ENCODE assay signal across 15 mouse cellular contexts in the genomic region with DNA sequence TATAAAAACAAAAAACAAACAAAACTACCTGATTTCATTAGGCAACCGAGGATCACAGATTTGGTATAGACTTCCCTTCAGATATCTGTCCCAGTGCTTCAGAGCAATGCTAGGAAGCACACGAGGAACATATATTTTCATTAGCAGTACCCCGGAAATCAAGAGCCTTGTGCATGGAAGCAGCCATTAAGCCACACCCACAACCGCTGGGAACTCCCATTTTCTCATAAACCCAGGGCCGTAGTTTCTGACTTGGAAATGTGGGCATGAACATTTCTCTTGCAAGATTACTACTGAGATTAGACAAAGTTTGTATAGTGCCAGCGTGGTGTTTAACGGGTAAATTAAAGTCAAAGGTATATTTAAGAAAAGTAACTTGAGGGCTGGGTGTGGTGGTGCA. TPM values are rescaled to one million over a fixed set of nuclear protein-coding genes. Genes with fewer than 3 reads are reported as not detected.
A peak's percentile ranks its signal among the peaks of the same experiment; 100 is the strongest.
DNase-seq lines count a peak whose midpoint lies in the region; ATAC-seq lines count a peak whose summit lies in the region.
"Had no signal": no experiment of that assay in that cellular context is flagged by ENCODE, and none has a peak within 500 bp of the region (broad histone marks: within the 10 kb centered on the region; RNA-seq: fewer than 3 reads in every experiment).

No protein-coding gene starts in this region.

- no peak overlapping the region for H3K4me3 ChIP-seq in forebrain, embryonic 15.5 days
- no peak overlapping the region for H3K4me3 ChIP-seq in forebrain, embryonic 16.5 days (replicated peaks; ENCODE audit: low read length)
- H3K4me3 ChIP-seq in midbrain, embryonic 13.5 days (replicated peaks) = peak overlapping the region; percentile 68; the same call in 1 of the 2 replicates
- no peak overlapping the region for H3K4me3 ChIP-seq in midbrain, embryonic 15.5 days
- H3K4me3 ChIP-seq in embryonic facial prominence, embryonic 10.5 days = peak overlapping the region; percentile 94
- H3K4me3 ChIP-seq in liver, embryonic 16.5 days (ENCODE audit: low read depth, low read length) = no peak overlapping the region

- peaks cover 29% of the 10 kb centered on the region for H3K4me1 ChIP-seq in forebrain, embryonic 15.5 days
- peaks cover 18% of the 10 kb centered on the region for H3K4me1 ChIP-seq in forebrain, embryonic 16.5 days (replicated peaks; ENCODE audit: control insufficient read depth, insufficient read depth, low read length)
- peaks cover 31% of the 10 kb centered on the region for H3K4me1 ChIP-seq in midbrain, embryonic 13.5 days (replicated peaks)
- H3K4me1 ChIP-seq in midbrain, embryonic 15.5 days = peaks cover 25% of the 10 kb centered on the region
- peaks cover 25% of the 10 kb centered on the region for H3K4me1 ChIP-seq in embryonic facial prominence, embryonic 10.5 days
- peaks cover 24% of the 10 kb centered on the region for H3K4me1 ChIP-seq in liver, embryonic 16.5 days (ENCODE audit: control insufficient read depth, low read depth, low read length)

- ATAC-seq in forebrain, embryonic 15.5 days (replicated peaks) = no peak
- no peak for ATAC-seq in forebrain, embryonic 16.5 days
- ATAC-seq in midbrain, embryonic 13.5 days = no peak
- no peak for ATAC-seq in midbrain, embryonic 15.5 days (replicated peaks)
- ATAC-seq in liver, embryonic 16.5 days (ENCODE audit: low read depth) = no peak

- no peaks in the 10 kb centered on the region for H3K9me3 ChIP-seq in forebrain, embryonic 15.5 days
- H3K9me3 ChIP-seq in forebrain, embryonic 16.5 days (ENCODE audit: control insufficient read depth, low read length) = no peaks in the 10 kb centered on the region
- no peaks in the 10 kb centered on the region for H3K9me3 ChIP-seq in midbrain, embryonic 13.5 days
- no peaks in the 10 kb centered on the region for H3K9me3 ChIP-seq in midbrain, embryonic 15.5 days
- H3K9me3 ChIP-seq in embryonic facial prominence, embryonic 10.5 days = no peaks in the 10 kb centered on the region
- H3K9me3 ChIP-seq in liver, embryonic 16.5 days (replicated peaks; ENCODE audit: control insufficient read depth, low read length) = no peaks in the 10 kb centered on the region
- H3K9me3 ChIP-seq: heart, embryonic 10.5 days; neural tube, embryonic 12.5 days had no signal

- peaks cover 10% of the 10 kb centered on the region; the same call in 1 of the 2 replicates for H3K36me3 ChIP-seq in forebrain, embryonic 15.5 days
- H3K36me3 ChIP-seq in forebrain, embryonic 16.5 days (ENCODE audit: control insufficient read depth, insufficient read depth) = peaks cover 6% of the 10 kb centered on the region
- H3K36me3 ChIP-seq in midbrain, embryonic 13.5 days = peaks cover 19% of the 10 kb centered on the region
- 0 out of 2 replicates have a peak, but pooled peaks cover 5% of the 10 kb centered on the region for H3K36me3 ChIP-seq in midbrain, embryonic 15.5 days (replicated peaks)
- peaks cover 46% of the 10 kb centered on the region for H3K36me3 ChIP-seq in embryonic facial prominence, embryonic 10.5 days (replicated peaks)
- H3K36me3 ChIP-seq in liver, embryonic 16.5 days (ENCODE audit: control insufficient read depth, insufficient read depth) = peaks cover 4% of the 10 kb centered on the region

- no peak overlapping the region for H3K9ac ChIP-seq in forebrain, embryonic 15.5 days (replicated peaks)
- H3K9ac ChIP-seq in forebrain, embryonic 16.5 days (replicated peaks; ENCODE audit: low read depth, low read length) = no peak overlapping the region
- H3K9ac ChIP-seq in midbrain, embryonic 13.5 days (replicated peaks) = no peak overlapping the region
- no peak overlapping the region for H3K9ac ChIP-seq in midbrain, embryonic 15.5 days
- H3K9ac ChIP-seq in liver, embryonic 16.5 days (ENCODE audit: low read depth, low read length) = no peak overlapping the region

- no peaks in the 10 kb centered on the region for H3K27me3 ChIP-seq in forebrain, embryonic 15.5 days
- no peaks in the 10 kb centered on the region for H3K27me3 ChIP-seq in forebrain, embryonic 16.5 days (replicated peaks; ENCODE audit: control insufficient read depth, insufficient read depth, low read length)
- no peaks in the 10 kb centered on the region for H3K27me3 ChIP-seq in midbrain, embryonic 13.5 days
- no peaks in the 10 kb centered on the region for H3K27me3 ChIP-seq in midbrain, embryonic 15.5 days (replicated peaks)
- no peaks in the 10 kb centered on the region for H3K27me3 ChIP-seq in embryonic facial prominence, embryonic 10.5 days (replicated peaks; ENCODE audit: low read depth, poor library complexity, severe bottlenecking)
- H3K27me3 ChIP-seq in liver, embryonic 16.5 days (ENCODE audit: control insufficient read depth, insufficient read depth, low read depth, low read length) = no peaks in the 10 kb centered on the region
- H3K27me3 ChIP-seq: neural tube, embryonic 12.5 days had no signal

- WGBS in forebrain, embryonic 15.5 days = 94% methylated on average over 7 of the region's 7 CpGs
- WGBS in forebrain, embryonic 16.5 days = 92% methylated on average over 7 of the region's 7 CpGs
- 95% methylated on average over 7 of the region's 7 CpGs for WGBS in midbrain, embryonic 13.5 days
- 95% methylated on average over 7 of the region's 7 CpGs for WGBS in midbrain, embryonic 15.5 days
- 94% methylated on average over 7 of the region's 7 CpGs for WGBS in embryonic facial prominence, embryonic 10.5 days
- WGBS in liver, embryonic 16.5 days (ENCODE audit: insufficient replicate concordance) = 73% methylated on average over 7 of the region's 7 CpGs

- 0 out of 2 replicates have a peak overlapping the region, but pooled peaks have one; percentile 90 for H3K4me2 ChIP-seq in forebrain, embryonic 15.5 days (replicated peaks)
- H3K4me2 ChIP-seq in forebrain, embryonic 16.5 days (ENCODE audit: low read length) = no peak overlapping the region
- 0 out of 2 replicates have a peak overlapping the region, but pooled peaks have one; percentile 89 for H3K4me2 ChIP-seq in midbrain, embryonic 13.5 days (replicated peaks)
- no peak overlapping the region for H3K4me2 ChIP-seq in midbrain, embryonic 15.5 days
- peak overlapping the region; percentile 98; the same call in 1 of the 2 replicates for H3K4me2 ChIP-seq in liver, embryonic 16.5 days (ENCODE audit: low read depth, low read length)

- DNase-seq in embryonic facial prominence, embryonic 10.5 days (ENCODE audit: low spot score) = no peak
- DNase-seq in ovary, postnatal 10 days (ENCODE audit: low spot score) = no peak
- no peak for DNase-seq in right cerebral cortex, postnatal 25 days
- DNase-seq: adrenal gland, postnatal 14 days; kidney, adult 8-10 months; right cerebral cortex, adult 18-20 months; thymus, postnatal 36 days had no signal

- H3K27ac ChIP-seq in forebrain, embryonic 15.5 days (replicated peaks) = no peak overlapping the region
- no peak overlapping the region for H3K27ac ChIP-seq in forebrain, embryonic 16.5 days (ENCODE audit: low read length)
- no peak overlapping the region for H3K27ac ChIP-seq in midbrain, embryonic 13.5 days
- no peak overlapping the region for H3K27ac ChIP-seq in midbrain, embryonic 15.5 days
- no peak overlapping the region for H3K27ac ChIP-seq in embryonic facial prominence, embryonic 10.5 days (replicated peaks)
- no peak overlapping the region for H3K27ac ChIP-seq in liver, embryonic 16.5 days (ENCODE audit: low read length)
- H3K27ac ChIP-seq: neural tube, embryonic 12.5 days had no signal

RNA-seq across cellular contexts. Expression of a gene that starts 1.6 kb away (rescaled TPM):
- polyA plus RNA-seq in forebrain, embryonic 15.5 days (2015; fragmentation: Nextera tagmentation; extraction: Ambion mirVana) = 178 and 179 TPM in 2 replicates
- polyA plus RNA-seq in forebrain, embryonic 16.5 days (2015; fragmentation: Nextera tagmentation; extraction: Ambion mirVana) = 171 and 181 TPM in 2 replicates
- 169 and 171 TPM in 2 replicates for polyA plus RNA-seq in midbrain, embryonic 13.5 days (2015; fragmentation: Nextera tagmentation; extraction: Ambion mirVana)
- polyA plus RNA-seq in midbrain, embryonic 15.5 days (2015; fragmentation: Nextera tagmentation; extraction: Ambion mirVana) = 157 TPM in 2 replicates
- polyA plus RNA-seq in embryonic facial prominence, embryonic 10.5 days (2016; fragmentation: Nextera tagmentation; extraction: Ambion mirVana) = 274 and 284 TPM in 2 replicates
- polyA plus RNA-seq in liver, embryonic 16.5 days (2015; fragmentation: Nextera tagmentation; extraction: Ambion mirVana) = 69.5 and 77.5 TPM in 2 replicates

RNA-seq across cellular contexts. Expression of a gene that starts 1.6 kb away (rescaled TPM):
- 53.6 and 56.2 TPM in 2 replicates for polyA plus RNA-seq in forebrain, embryonic 15.5 days (2015; fragmentation: Nextera tagmentation; extraction: Ambion mirVana)
- polyA plus RNA-seq in forebrain, embryonic 16.5 days (2015; fragmentation: Nextera tagmentation; extraction: Ambion mirVana) = 57.0 and 64.6 TPM in 2 replicates
- polyA plus RNA-seq in midbrain, embryonic 13.5 days (2015; fragmentation: Nextera tagmentation; extraction: Ambion mirVana) = 52.8 and 55.9 TPM in 2 replicates
- polyA plus RNA-seq in midbrain, embryonic 15.5 days (2015; fragmentation: Nextera tagmentation; extraction: Ambion mirVana) = 70.0 and 72.1 TPM in 2 replicates
- polyA plus RNA-seq in embryonic facial prominence, embryonic 10.5 days (2016; fragmentation: Nextera tagmentation; extraction: Ambion mirVana) = 27.0 and 28.6 TPM in 2 replicates
- 5.1 and 5.9 TPM in 2 replicates for polyA plus RNA-seq in liver, embryonic 16.5 days (2015; fragmentation: Nextera tagmentation; extraction: Ambion mirVana)

RNA-seq across cellular contexts. Expression of a gene that starts 5.3 kb away (rescaled TPM):
- polyA plus RNA-seq in forebrain, embryonic 15.5 days (2015; fragmentation: Nextera tagmentation; extraction: Ambion mirVana) = 0.20 and 0.80 TPM in 2 replicates
- polyA plus RNA-seq in forebrain, embryonic 16.5 days (2015; fragmentation: Nextera tagmentation; extraction: Ambion mirVana) = 0.85 TPM in 1 of 2 replicates, not detected in the other
- 0.45 and 1.2 TPM in 2 replicates for polyA plus RNA-seq in midbrain, embryonic 13.5 days (2015; fragmentation: Nextera tagmentation; extraction: Ambion mirVana)
- 1.0 and 1.4 TPM in 2 replicates for polyA plus RNA-seq in midbrain, embryonic 15.5 days (2015; fragmentation: Nextera tagmentation; extraction: Ambion mirVana)
- polyA plus RNA-seq in embryonic facial prominence, embryonic 10.5 days (2016; fragmentation: Nextera tagmentation; extraction: Ambion mirVana) = 0.25 and 0.45 TPM in 2 replicates
- 0.09 TPM in 1 of 2 replicates, not detected in the other for polyA plus RNA-seq in liver, embryonic 16.5 days (2015; fragmentation: Nextera tagmentation; extraction: Ambion mirVana)
- polyA plus RNA-seq: cortical plate, adult 2 months had no signal

RNA-seq across cellular contexts. Expression of a gene that starts 17.5 kb away (rescaled TPM):
- 9.3 and 9.8 TPM in 2 replicates for polyA plus RNA-seq in forebrain, embryonic 15.5 days (2015; fragmentation: Nextera tagmentation; extraction: Ambion mirVana)
- polyA plus RNA-seq in forebrain, embryonic 16.5 days (2015; fragmentation: Nextera tagmentation; extraction: Ambion mirVana) = 8.4 and 10.0 TPM in 2 replicates
- 8.6 and 9.5 TPM in 2 replicates for polyA plus RNA-seq in midbrain, embryonic 13.5 days (2015; fragmentation: Nextera tagmentation; extraction: Ambion mirVana)
- polyA plus RNA-seq in midbrain, embryonic 15.5 days (2015; fragmentation: Nextera tagmentation; extraction: Ambion mirVana) = 8.7 and 8.9 TPM in 2 replicates
- 15.7 and 17.1 TPM in 2 replicates for polyA plus RNA-seq in embryonic facial prominence, embryonic 10.5 days (2016; fragmentation: Nextera tagmentation; extraction: Ambion mirVana)
- polyA plus RNA-seq in liver, embryonic 16.5 days (2015; fragmentation: Nextera tagmentation; extraction: Ambion mirVana) = 3.0 and 3.3 TPM in 2 replicates

Comparison
In these comparisons a context has a peak if more than half of its experiments do, and no peak if none do; other contexts are left out.
1. H3K4me2 ChIP-seq: peak in forebrain, embryonic 15.5 days (single experiment), midbrain, embryonic 13.5 days (single experiment) and liver, embryonic 16.5 days (single experiment); none in forebrain, embryonic 16.5 days (single experiment) and midbrain, embryonic 15.5 days (single experiment).
2. H3K4me3 ChIP-seq: peak in midbrain, embryonic 13.5 days (single experiment) and embryonic facial prominence, embryonic 10.5 days (single experiment); none in forebrain, embryonic 15.5 days (single experiment), forebrain, embryonic 16.5 days (single experiment), midbrain, embryonic 15.5 days (single experiment) and liver, embryonic 16.5 days (single experiment).